Mouse (Mus musculus) heart, adult 2 months (tissue): ENCODE data around the gene Mllt3.

Experiments used
- CTCF ChIP-seq: fragments of 200-600 bp; IDR thresholded peaks from 2 replicates; pipeline ENCODE4 v1.8.1; 2022; ENCODE audit warnings: antibody characterized with exemption, mild to moderate bottlenecking, moderate library complexity
- EP300 ChIP-seq: fragments of 200-500 bp; IDR thresholded peaks from 2 replicates; pipeline ENCODE4 v1.6.1; 2011; ENCODE audit warnings: low read depth, low read length, control low read depth; ENCODE audit not compliant: insufficient read depth
- POLR2A ChIP-seq: fragments of 200-500 bp; IDR thresholded peaks from 2 replicates; pipeline ENCODE4 v1.6.1; 2011; ENCODE audit warnings: mild to moderate bottlenecking, low read depth, low read length, control low read depth; ENCODE audit not compliant: insufficient read depth

DNA sequence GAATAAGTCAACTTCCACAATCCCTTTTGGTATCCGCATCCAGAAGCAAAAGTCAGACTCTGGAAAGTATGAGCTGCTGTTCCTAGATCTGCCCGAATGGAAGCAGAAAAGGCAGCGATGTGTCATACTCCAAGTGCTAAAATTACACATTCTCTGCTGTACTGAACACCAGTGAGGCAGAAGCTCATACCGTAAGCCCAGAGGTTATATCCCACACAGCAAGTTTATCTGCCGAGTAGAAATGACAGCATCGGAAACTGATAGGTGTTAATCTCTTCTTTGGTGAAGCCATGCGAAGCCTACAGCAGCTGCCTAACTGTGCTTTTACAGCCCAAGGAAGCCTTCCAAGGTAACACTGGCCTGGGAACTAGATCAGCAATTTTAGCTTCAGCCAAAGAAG, 17.9 kb downstream of the Mllt3 start:
- TF ChIP-seq CTCF = no peak
- TF ChIP-seq EP300 = no peak
- no peak for TF ChIP-seq POLR2A
